Mouse (Mus musculus) inflammation-experienced regulatory T-cells, adult 6 months (primary cell): Measurements from ENCODE around the gene Adprh. TPM values are rescaled to one million over a fixed set of nuclear protein-coding genes. Genes with fewer than 3 reads are reported as not detected.
"Not testable (repeated sequence)": the region's sequence is repeated elsewhere in the genome, so short reads cannot be mapped to it uniquely, and the experiment has no call there.

Experiments
- ATAC-seq: one replicate; pipeline ENCODE4 v1.8.0; 2017
- polyA plus RNA-seq, 3 experiments: library from polyadenylated mRNA; unstranded; fragments of 100-300 nt; shearing (Covaris generic); gene quantifications; one replicate each; pipeline ENCODE4 v1.2.1; 2017

Gene Adprh
- polyA plus RNA-seq, 3 experiments from 2014 or later, result 43.1 to 93.7 (median 71.8) TPM

- no peak for ATAC-seq
Observed at GRCm38 (mm10) chr16:38466089-38466488, 13.6 kb upstream of the Adprh start.

DNA sequence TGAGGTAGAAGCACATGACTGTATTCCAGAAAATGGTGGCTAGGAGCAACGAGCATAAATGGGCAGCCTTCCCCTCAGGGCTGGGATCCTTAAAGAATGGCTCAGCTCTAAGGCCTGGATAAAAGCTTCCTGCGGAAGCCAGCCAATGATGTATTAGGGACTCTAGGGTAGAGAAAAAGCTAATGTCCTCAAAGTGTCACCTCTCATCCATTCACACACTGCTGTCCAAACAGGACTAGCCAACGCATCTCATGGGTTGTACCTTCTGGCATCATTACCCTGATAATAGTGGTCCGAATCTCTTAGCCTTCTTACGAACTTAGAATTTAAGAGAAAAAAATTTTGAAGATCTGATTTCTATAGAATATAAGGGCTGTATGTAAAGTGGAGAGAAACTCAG is 10.8 kb upstream of the Adprh start:
- no peak for ATAC-seq

- no peak for ATAC-seq
Observed at GRCm38 (mm10) chr16:38462161-38462560, 9.7 kb upstream of the Adprh start.

GRCm38 (mm10) chr16:38461749-38462148 is 9.2 kb upstream of the Adprh start:
- no peak for ATAC-seq

DNA sequence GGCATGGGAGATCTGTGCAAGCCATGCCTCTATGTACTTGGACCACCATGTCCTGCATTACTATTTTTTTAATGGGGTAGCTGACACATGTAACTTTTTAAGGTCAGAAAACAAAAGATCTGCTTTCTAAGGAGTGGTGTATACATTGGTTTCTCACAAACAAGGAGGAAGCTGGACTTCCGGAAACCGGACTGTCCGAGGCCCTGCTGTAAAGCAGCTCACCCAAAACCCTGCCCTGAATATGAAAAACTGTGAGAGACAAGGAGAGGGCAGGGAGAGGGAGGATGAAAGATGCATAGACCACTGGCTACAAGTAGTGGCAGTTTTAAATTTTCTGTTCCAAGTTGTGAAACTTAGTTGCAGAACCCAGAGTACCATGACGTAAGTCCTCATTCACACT is 7.5 kb upstream of the Adprh start:
- no peak for ATAC-seq

DNA sequence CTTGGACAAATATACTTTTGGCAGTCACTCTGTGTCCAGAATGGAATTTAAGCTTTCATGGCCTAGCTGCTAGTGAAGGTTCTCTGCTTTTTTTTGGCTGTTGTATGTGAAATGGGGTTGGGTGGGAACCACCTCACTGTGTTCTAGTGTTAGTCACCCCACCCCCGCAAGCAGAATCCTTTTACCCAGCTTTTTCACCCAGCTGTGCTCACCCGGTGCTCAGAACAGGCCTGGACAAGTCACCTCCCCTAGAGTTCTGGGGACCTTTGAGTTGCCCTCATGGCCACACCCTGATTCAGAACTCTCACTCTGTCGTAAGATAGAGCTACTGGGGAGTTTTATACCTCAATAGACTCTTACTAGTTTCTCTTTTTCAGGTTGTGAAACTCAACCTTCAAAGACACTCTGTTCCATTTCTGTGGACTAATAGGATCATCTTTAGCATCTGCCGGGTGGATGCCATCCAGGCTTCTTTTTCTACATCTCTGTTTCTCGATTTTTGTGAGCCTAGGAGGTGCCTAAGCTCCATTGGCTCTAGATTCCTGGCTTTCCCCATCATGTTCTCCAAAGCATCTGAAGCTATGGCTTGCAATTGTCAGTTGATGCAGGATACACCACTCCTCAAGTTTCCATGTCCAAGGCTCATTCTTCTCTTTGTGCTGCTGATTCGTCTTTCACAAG is 6.2 kb upstream of the Adprh start:
- peak; percentile 60 for ATAC-seq

GRCm38 (mm10) chr16:38456812-38457567 is 4.5 kb upstream of the Adprh start:
- ATAC-seq, result no peak

GRCm38 (mm10) chr16:38455511-38456418 is 3.3 kb upstream of the Adprh start, which contains the start of gene Cd80:
TSS of gene Cd80 (plus strand) at chr16:38455561.
- no peak for ATAC-seq

DNA sequence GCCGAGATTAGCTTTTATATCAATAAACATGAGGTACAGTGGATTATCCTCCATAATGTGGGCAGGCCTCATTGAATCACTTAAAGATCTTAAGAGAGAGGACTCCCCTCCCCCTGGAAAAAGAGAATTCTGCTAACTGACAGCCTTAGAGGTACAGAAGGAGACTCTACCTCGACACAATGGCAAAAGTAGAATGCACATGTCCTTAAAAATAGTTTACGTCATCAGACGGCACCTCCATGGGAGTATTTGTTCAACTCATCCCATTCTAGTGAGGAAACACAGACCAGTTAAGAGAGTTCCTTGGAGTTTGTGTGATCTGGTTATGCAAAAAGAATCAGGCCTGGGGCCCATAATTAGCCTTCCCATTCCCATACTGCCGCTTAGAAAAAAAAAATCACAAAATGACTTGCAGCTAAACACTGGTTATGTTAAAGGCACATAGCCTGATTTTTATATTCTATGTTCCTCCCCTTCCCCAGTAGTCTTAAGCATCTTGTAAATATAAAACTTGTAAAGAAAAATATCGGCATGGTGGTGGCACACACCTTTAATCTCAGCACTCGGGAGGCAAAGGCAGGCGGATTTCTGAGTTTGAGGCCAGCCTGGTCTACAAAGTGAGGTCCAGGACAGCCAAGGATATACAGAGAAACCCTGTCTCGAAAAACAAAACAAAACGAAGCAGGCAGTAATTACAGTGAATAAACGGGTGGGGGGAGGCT is 2.2 kb upstream of the Adprh start:
- ATAC-seq, result no peak

- no peak for ATAC-seq
Observed at GRCm38 (mm10) chr16:38453952-38454351, 1.4 kb upstream of the Adprh start.

- no peak for ATAC-seq
Observed at GRCm38 (mm10) chr16:38453203-38453553, 675 bp upstream of the Adprh start.

- ATAC-seq, result no peak
Observed at GRCm38 (mm10) chr16:38451421-38452205, 890 bp downstream of the Adprh start.

DNA sequence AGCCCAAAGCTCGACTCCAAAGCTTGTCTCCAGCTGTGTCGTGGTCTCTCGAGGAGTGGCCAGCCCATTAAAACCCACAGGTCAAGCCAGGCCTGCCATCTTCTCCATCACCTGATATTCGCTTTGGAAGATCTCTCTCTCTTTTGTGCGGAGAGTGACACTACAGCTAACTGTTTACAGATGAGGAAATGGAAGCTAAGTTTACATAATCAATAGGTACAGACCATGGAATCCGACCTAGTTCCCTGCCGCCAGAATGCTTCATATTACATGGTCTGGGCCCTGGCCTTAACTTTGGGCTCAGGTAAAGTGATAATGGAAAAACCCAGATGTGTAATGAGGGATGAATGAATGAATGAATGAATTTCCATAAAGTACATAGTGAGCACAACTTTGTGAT is 1.8 kb downstream of the Adprh start:
- ATAC-seq, result no peak

- ATAC-seq, result no peak
Observed at GRCm38 (mm10) chr16:38448458-38448857, 4.0 kb downstream of the Adprh start.

DNA sequence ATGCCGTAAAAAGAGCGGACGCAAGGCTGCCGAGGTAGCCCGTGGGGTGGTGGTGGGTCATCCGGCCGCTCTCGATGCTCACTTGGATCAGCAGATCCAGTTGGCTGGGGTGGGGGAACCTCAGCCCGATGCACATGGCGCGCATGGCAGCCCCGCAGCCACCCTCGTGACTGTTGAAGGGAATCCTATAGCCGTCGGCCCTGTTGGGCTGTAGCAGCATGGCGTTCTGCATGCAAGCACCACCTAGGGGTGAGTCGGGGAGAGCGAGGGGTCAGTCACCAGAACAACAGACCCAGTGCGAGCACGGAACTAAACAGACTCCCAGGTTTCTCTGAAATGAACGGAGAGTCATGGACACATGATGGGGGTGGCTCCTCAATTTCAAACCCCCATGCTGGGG is 5.1 kb downstream of the Adprh start:
- no peak for ATAC-seq

DNA sequence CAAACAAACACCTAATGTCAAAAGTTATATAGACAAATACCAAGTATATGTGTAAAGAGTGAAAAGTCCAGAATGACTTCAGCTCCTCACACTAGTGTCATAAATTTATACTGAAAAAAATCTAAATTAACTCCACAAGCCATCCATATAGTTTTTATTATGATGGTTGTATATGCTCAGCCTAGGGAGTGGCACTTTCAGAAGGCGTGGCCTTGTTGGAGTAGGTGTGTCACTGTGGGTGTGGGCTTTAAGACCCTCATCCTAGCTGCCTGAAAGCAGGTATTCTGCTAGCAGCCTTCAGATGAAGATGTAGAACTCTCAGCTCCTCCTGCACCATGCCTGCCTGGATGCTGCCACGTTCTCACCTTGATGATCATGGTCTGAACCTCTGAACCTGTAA is 6.4 kb downstream of the Adprh start:
- ATAC-seq, result not testable (repeated sequence)

DNA sequence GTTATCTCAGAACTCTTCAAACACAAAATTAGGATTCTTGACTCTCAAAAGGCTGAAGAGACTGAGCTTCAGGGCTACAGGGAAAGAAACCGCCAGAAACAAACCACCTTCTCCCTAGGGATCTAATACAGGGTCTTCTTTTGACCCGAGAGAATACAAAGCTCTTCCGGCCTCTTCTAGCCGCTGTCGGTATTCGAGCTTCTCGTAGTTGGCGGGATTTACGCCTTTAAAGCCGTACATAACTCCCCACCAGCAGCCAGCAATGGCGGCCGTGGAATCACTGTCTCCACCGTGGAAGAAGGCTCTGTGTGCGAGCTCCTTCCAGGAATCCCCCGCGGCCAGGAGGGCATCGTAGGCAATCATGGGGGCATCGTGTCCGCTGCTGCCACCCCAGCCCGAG is 6.9 kb downstream of the Adprh start:
- no peak for ATAC-seq

DNA sequence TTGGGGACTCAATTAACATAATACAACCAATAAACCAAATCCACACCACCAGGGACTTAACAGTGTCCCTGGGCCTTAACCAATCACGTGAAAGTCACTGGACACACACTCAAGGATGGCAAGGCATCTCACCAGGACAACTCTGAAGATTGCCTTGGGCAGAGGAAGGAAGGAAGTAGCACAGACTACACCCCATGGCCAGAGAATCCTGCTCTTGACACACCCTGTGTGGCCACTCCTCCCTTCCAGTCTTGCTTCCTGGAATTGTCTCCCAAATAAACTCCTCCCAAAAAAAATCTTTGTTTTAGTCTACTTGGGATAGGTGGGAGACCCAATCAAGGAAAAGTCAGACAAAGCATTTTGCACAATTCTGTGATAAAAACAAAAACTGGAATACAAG is 7.5 kb downstream of the Adprh start:
- no peak for ATAC-seq

DNA sequence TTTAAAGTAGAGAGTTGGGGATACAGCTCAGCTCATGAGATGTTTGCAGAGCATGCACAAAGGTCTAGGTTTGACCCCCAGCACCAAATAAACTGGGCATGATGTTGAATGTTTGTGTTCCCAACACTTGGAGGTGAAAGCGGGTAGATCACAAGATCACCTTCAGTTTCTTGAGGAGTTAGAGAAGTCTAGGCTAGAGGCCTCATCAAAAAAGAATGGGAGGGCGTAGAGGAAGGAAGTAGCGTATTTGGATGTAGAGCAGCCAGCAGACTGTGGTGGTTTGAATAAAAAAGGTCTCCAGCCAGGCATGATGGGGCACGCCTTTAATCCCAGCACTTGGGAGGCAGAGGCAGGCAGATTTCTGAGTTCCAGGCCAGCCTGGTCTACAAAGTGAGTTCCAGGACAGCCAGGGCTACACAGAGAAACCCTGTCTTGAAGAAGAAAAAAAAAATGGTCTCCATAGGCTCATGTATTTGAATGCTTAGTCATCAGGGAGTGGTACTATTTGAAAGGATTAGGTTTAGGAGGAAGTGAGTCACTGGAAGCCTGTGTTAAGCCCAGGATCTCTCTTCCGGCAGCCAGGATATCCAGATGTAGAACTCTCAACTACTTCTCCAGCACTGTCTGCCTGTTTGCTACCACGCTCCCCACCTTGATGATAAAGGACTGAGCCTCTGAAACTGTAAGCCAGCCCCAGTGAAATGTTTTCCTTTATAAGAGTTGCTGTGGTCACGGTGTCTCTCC is 8.6 kb downstream of the Adprh start:
- no peak for ATAC-seq

DNA sequence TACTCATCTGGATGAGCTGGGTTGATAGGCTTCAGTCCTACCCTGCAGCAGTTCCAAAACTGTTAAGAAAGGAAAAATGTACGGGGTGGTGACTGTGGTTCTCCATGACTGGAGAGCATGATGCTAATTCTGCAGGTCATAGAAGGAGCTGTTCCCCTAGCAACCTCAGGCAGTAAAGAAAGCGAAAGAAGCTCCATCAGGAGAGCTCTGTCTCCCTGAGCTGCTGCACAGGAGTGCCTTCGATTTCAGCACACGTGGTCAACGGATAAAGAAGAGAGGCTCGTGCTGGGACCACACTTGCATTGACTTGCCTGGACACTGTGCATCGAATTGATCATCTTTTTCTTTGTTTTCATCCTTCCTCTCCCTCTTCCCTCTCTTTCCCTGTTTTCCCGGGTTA is 10.3 kb downstream of the Adprh start:
- ATAC-seq, result no peak

- no peak for ATAC-seq
Observed at GRCm38 (mm10) chr16:38441611-38442010, 10.9 kb downstream of the Adprh start.
